Mouse (Mus musculus): ENCODE measurements at regions not wholly inside any gene's neighbourhood (a gene's known extent, or its start where the extent isn't known, plus 50 kb on each side); places are given as distances from the start of the nearest gene placed in this dataset.

GRCm38 (mm10) chr3:143090316-143090715, 208.5 kb upstream of the Pkn2 start:
- no peaks in the 10 kb centered on the region for H3K79me2 ChIP-seq (ENCODE audit: control insufficient read depth, insufficient read depth, low read length, poor library complexity)
- no peaks in the 10 kb centered on the region for H3K4me1 ChIP-seq (ENCODE audit: control insufficient read depth in 1 of 2, insufficient read depth in 2 of 2, low read length in 2 of 2)
- no peaks in the 10 kb centered on the region for H3K9me3 ChIP-seq (replicated peaks; ENCODE audit: insufficient read depth, low read length)
- no peak overlapping the region for H3K27ac ChIP-seq (ENCODE audit: control insufficient read depth, low read depth, low read length)
- H3K9ac ChIP-seq (ENCODE audit: control insufficient read depth, low read depth, low read length, poor library complexity, severe bottlenecking): no peak overlapping the region
- no peak overlapping the region for H3K4me3 ChIP-seq (ENCODE audit: control insufficient read depth in 1 of 2, insufficient read depth in 1 of 2, low read depth in 2 of 2, low read length in 2 of 2)
- no peaks in the 10 kb centered on the region for H3K36me3 ChIP-seq (ENCODE audit: control insufficient read depth in 1 of 2, insufficient read depth in 2 of 2, low read length in 2 of 2)
- TF ChIP-seq BHLHE40 (IDR thresholded peaks at IDR 0.05; ENCODE audit: borderline replicate concordance, low read depth, low read length) (no peak), NRF1 (IDR thresholded peaks at IDR 0.05; ENCODE audit: insufficient read depth, low read depth, low read length, poor library complexity, severe bottlenecking) (no peak), ETS1 (IDR thresholded peaks at IDR 0.05; ENCODE audit: low read depth, low read length) (no peak), ZC3H11A (IDR thresholded peaks at IDR 0.05; ENCODE audit: low read depth, low read length) (no peak), POLR2AphosphoS5 (IDR thresholded peaks at IDR 0.05; ENCODE audit: borderline replicate concordance, low read depth, low read length) (no peak), TAL1 (IDR thresholded peaks at IDR 0.05; ENCODE audit: low read length) (no peak), KAT2A (conservative IDR thresholded peaks at IDR 0.05; ENCODE audit: low read depth, low read length) (no peak), SMC3 (IDR thresholded peaks at IDR 0.05; ENCODE audit: low read depth, low read length) (no peak), GATA1 (IDR thresholded peaks at IDR 0.05; ENCODE audit: low read depth, low read length) (no peak), MAZ (IDR thresholded peaks at IDR 0.05; ENCODE audit: low read depth, low read length) (no peak), NELFE (IDR thresholded peaks at IDR 0.05; ENCODE audit: low read depth, low read length) (no peak), POLR2AphosphoS2 (IDR thresholded peaks at IDR 0.05; ENCODE audit: low read length) (no peak)
- H3K27me3 ChIP-seq (ENCODE audit: control insufficient read depth in 1 of 2, insufficient read depth in 2 of 2, low read length in 2 of 2): no peaks in the 10 kb centered on the region
- DNase-seq (ENCODE audit: low read depth, low spot score): no peak

GRCm38 (mm10) chr3:143087786-143088185, 206.0 kb upstream of the Pkn2 start:
- H3K4me1 ChIP-seq (ENCODE audit: control insufficient read depth in 1 of 2, insufficient read depth in 2 of 2, low read length in 2 of 2): no peaks in the 10 kb centered on the region
- TF ChIP-seq MAZ (IDR thresholded peaks at IDR 0.05; ENCODE audit: low read depth, low read length) (no peak), POLR2AphosphoS2 (IDR thresholded peaks at IDR 0.05; ENCODE audit: low read length) (no peak), EP300 (IDR thresholded peaks at IDR 0.05; ENCODE audit: low read depth in 1 of 2, low read length in 2 of 2) (no peak), TCF12 (IDR thresholded peaks at IDR 0.05; ENCODE audit: low read depth, low read length) (no peak), JUND (IDR thresholded peaks at IDR 0.05; ENCODE audit: low read depth, low read length) (no peak), TBP (IDR thresholded peaks at IDR 0.05; ENCODE audit: low read depth, low read length) (no peak), RCOR1 (IDR thresholded peaks at IDR 0.05; ENCODE audit: low read depth, low read length) (no peak), ZC3H11A (IDR thresholded peaks at IDR 0.05; ENCODE audit: low read depth, low read length) (no peak)
- DNase-seq (ENCODE audit: low read depth, low spot score): no peak
- H3K9ac ChIP-seq (ENCODE audit: control insufficient read depth, low read depth, low read length, poor library complexity, severe bottlenecking): no peak overlapping the region
- H3K36me3 ChIP-seq (ENCODE audit: control insufficient read depth in 1 of 2, insufficient read depth in 2 of 2, low read length in 2 of 2): no peaks in the 10 kb centered on the region
- no peaks in the 10 kb centered on the region for H3K9me3 ChIP-seq (replicated peaks; ENCODE audit: insufficient read depth, low read length)
- H3K27ac ChIP-seq (ENCODE audit: control insufficient read depth, low read depth, low read length): no peak overlapping the region
- no peaks in the 10 kb centered on the region for H3K27me3 ChIP-seq (ENCODE audit: control insufficient read depth in 1 of 2, insufficient read depth in 2 of 2, low read length in 2 of 2)
- H3K79me2 ChIP-seq (ENCODE audit: control insufficient read depth, insufficient read depth, low read length, poor library complexity): no peaks in the 10 kb centered on the region
- no peak overlapping the region for H3K4me3 ChIP-seq (ENCODE audit: control insufficient read depth in 1 of 2, insufficient read depth in 1 of 2, low read depth in 2 of 2, low read length in 2 of 2)
